ENCODE assay signal across 8 mouse cellular contexts in genomic region chr10:120552341-120553096, GRCm38 (mm10).
A peak's percentile ranks its signal among the peaks of the same experiment; 100 is the strongest.
DNase-seq lines count a peak whose midpoint lies in the region; ATAC-seq and TF ChIP-seq lines count a peak whose summit lies in the region.

No protein-coding gene starts in this region.

- peak overlapping the region; percentile 43 for H3K4me3 ChIP-seq in erythroblast, embryonic 14.5 days (replicated peaks)
- H3K4me3 ChIP-seq in ES-Bruce4 (ENCODE audit: low read depth, low read length), result peak overlapping the region; percentile 74
- peak overlapping the region; percentile 56 for H3K4me3 ChIP-seq in limb, embryonic 12.5 days (replicated peaks)
- peak overlapping the region; percentile 49 for H3K4me3 ChIP-seq in midbrain, embryonic 14.5 days (replicated peaks; ENCODE audit: low read depth, low read length)

- peaks cover 32% of the 10 kb centered on the region for H3K27me3 ChIP-seq in erythroblast, embryonic 14.5 days (ENCODE audit: control insufficient read depth)
- no peaks in the 10 kb centered on the region for H3K27me3 ChIP-seq in ES-Bruce4 (ENCODE audit: control insufficient read depth, insufficient read depth, low read length, poor library complexity, severe bottlenecking)
- H3K27me3 ChIP-seq in limb, embryonic 12.5 days, result no peaks in the 10 kb centered on the region
- peaks cover 33% of the 10 kb centered on the region for H3K27me3 ChIP-seq in midbrain, embryonic 14.5 days (ENCODE audit: control insufficient read depth, insufficient read depth, low read length)

- H3K4me2 ChIP-seq in limb, embryonic 12.5 days, result peak overlapping the region; percentile 99
- H3K4me2 ChIP-seq in midbrain, embryonic 14.5 days (ENCODE audit: low read length), result peak overlapping the region; percentile 99

- DNase-seq in embryo, embryonic 10.5 days (ENCODE audit: low spot score), result peak; percentile 80
- DNase-seq in heart, postnatal 10 days, result peak; percentile 17 to 27
- DNase-seq in midbrain, embryonic 14.5 days, result peak; percentile 69
- peak; percentile 1 to 15 for DNase-seq in thymus, postnatal 36 days

- no peaks in the 10 kb centered on the region for H3K36me3 ChIP-seq in erythroblast, embryonic 14.5 days (ENCODE audit: control insufficient read depth)
- H3K36me3 ChIP-seq in ES-Bruce4 (ENCODE audit: control insufficient read depth, insufficient read depth, low read length, poor library complexity, severe bottlenecking), result no peaks in the 10 kb centered on the region
- no peaks in the 10 kb centered on the region for H3K36me3 ChIP-seq in limb, embryonic 12.5 days
- H3K36me3 ChIP-seq in midbrain, embryonic 14.5 days (ENCODE audit: control insufficient read depth, insufficient read depth, low read length), result no peaks in the 10 kb centered on the region

- intact Hi-C loops in heart, postnatal 10 days (cut with DNase I), result no loop called here

- H3K9ac ChIP-seq in ES-Bruce4 (ENCODE audit: low read depth, poor library complexity, severe bottlenecking), result peak overlapping the region; percentile 74
- H3K9ac ChIP-seq in limb, embryonic 12.5 days (replicated peaks), result peak overlapping the region; percentile 74
- peak overlapping the region; percentile 45 for H3K9ac ChIP-seq in midbrain, embryonic 14.5 days (replicated peaks; ENCODE audit: low read length)

- no peak overlapping the region for H3K27ac ChIP-seq in ES-Bruce4 (ENCODE audit: insufficient read depth, low read length)
- peak overlapping the region; percentile 94 for H3K27ac ChIP-seq in limb, embryonic 12.5 days
- H3K27ac ChIP-seq in midbrain, embryonic 14.5 days (replicated peaks; ENCODE audit: low read depth, low read length), result no peak overlapping the region

- H3K4me1 ChIP-seq in erythroblast, embryonic 14.5 days (ENCODE audit: control insufficient read depth), result peaks cover 7% of the 10 kb centered on the region
- no peaks in the 10 kb centered on the region for H3K4me1 ChIP-seq in ES-Bruce4 (ENCODE audit: control insufficient read depth, insufficient read depth, low read length)
- peaks cover 10% of the 10 kb centered on the region for H3K4me1 ChIP-seq in limb, embryonic 12.5 days (replicated peaks)
- peaks cover 10% of the 10 kb centered on the region; the same call in 1 of the 2 replicates for H3K4me1 ChIP-seq in midbrain, embryonic 14.5 days (ENCODE audit: control insufficient read depth, insufficient read depth, low read length)

- no peaks in the 10 kb centered on the region for H3K9me3 ChIP-seq in erythroblast, embryonic 14.5 days (ENCODE audit: control insufficient read depth, low read length)
- H3K9me3 ChIP-seq in ES-Bruce4 (replicated peaks; ENCODE audit: control insufficient read depth, insufficient read depth, low read length, poor library complexity, severe bottlenecking), result no peaks in the 10 kb centered on the region
- H3K9me3 ChIP-seq in limb, embryonic 12.5 days, result no peaks in the 10 kb centered on the region
- H3K9me3 ChIP-seq in midbrain, embryonic 14.5 days (ENCODE audit: control insufficient read depth, low read length), result no peaks in the 10 kb centered on the region

- no peak for TF ChIP-seq POLR2A in ES-Bruce4 (IDR thresholded peaks at IDR 0.05; ENCODE audit: insufficient read depth, low read length)

- TF ChIP-seq CTCF in ES-Bruce4 (IDR thresholded peaks at IDR 0.05; ENCODE audit: low read depth, low read length), result no peak

- no peak for ATAC-seq in erythroblast, adult 5-6 weeks (replicated peaks; ENCODE audit: low FRiP score, poor library complexity, severe bottlenecking)
- ATAC-seq in limb, embryonic 12.5 days (ENCODE audit: insufficient number of reproducible peaks, insufficient read depth, low FRiP score, low TSS enrichment, low read depth), result peak; percentile 88
- ATAC-seq in midbrain, embryonic 14.5 days (ENCODE audit: low FRiP score, low TSS enrichment), result peak; percentile 71

- WGBS in limb, embryonic 12.5 days, result under 1% methylated on average over 56 of the region's 56 CpGs
- under 1% methylated on average over 56 of the region's 56 CpGs for WGBS in midbrain, embryonic 14.5 days

- TF ChIP-seq EP300 in ES-Bruce4 (IDR thresholded peaks at IDR 0.05; ENCODE audit: insufficient read depth, low read depth, low read length), result no peak

Comparison
In these comparisons a context has a peak if more than half of its experiments do, and no peak if none do; other contexts are left out.
1. DNase-seq: peak in every context shown above with its lines; median percentile 80 in embryo, embryonic 10.5 days; 69 in midbrain, embryonic 14.5 days; 22 in heart, postnatal 10 days; 8 in thymus, postnatal 36 days.